Mouse (Mus musculus) heart, postnatal 0 days (tissue): ENCODE data around the gene Rnase11. TPM values are rescaled to one million over a fixed set of nuclear protein-coding genes. Genes with fewer than 3 reads are reported as not detected.

ENCODE experiments used
- ATAC-seq: fragments of 200-750 bp; cut with Nextera tagmentation; 2 replicates; pipeline ENCODE4 v1.8.0; 2017; ENCODE audit warnings: low read depth, moderate number of reproducible peaks, moderate library complexity; ENCODE audit not compliant: insufficient read depth
- DNase-seq: peaks from one replicate; pipeline ENCODE4 v3.0.0-alpha.2; 2016; ENCODE audit warnings: low spot score
- H3K27ac ChIP-seq: fragments of 300-500 bp; sonication (generic); 2 replicates; pipeline ENCODE4 v1.5.1; 2014; ENCODE audit warnings: low read depth, mild to moderate bottlenecking
- H3K27me3 ChIP-seq: fragments of 300-500 bp; sonication (generic); 2 replicates; pipeline ENCODE4 v1.6.1; 2014; ENCODE audit warnings: low read length, mixed read lengths; ENCODE audit not compliant: control insufficient read depth, insufficient read depth
- H3K36me3 ChIP-seq: fragments of 300-500 bp; sonication (generic); replicated peaks from 2 replicates; pipeline ENCODE4 v1.6.1; 2014; ENCODE audit warnings: low read length, mixed read lengths; ENCODE audit not compliant: control insufficient read depth, insufficient read depth
- H3K4me1 ChIP-seq: fragments of 300-500 bp; sonication (generic); 2 replicates; pipeline ENCODE4 v1.6.1; 2014; ENCODE audit warnings: antibody characterized with exemption; ENCODE audit not compliant: control insufficient read depth, insufficient read depth
- H3K4me2 ChIP-seq: fragments of 300-500 bp; sonication (generic); 2 replicates; pipeline ENCODE4 v1.6.1; 2014; ENCODE audit warnings: low read depth, mild to moderate bottlenecking, low read length, moderate library complexity
- H3K4me3 ChIP-seq: fragments of 300-500 bp; sonication (generic); 2 replicates; pipeline ENCODE4 v1.5.1; 2014; ENCODE audit warnings: low read depth, low read length
- H3K9ac ChIP-seq: fragments of 300-500 bp; sonication (generic); replicated peaks from 2 replicates; pipeline ENCODE4 v1.6.1; 2014; ENCODE audit warnings: low read depth, low read length, mixed read lengths
- H3K9me3 ChIP-seq: fragments of 300-500 bp; sonication (generic); replicated peaks from 2 replicates; pipeline ENCODE4 v1.6.1; 2016; ENCODE audit warnings: low read length; ENCODE audit not compliant: control insufficient read depth
- CTCF ChIP-seq: IDR thresholded peaks from 2 replicates; pipeline ENCODE4 v1.5.1; 2016; ENCODE audit warnings: antibody characterized with exemption, control low read depth, low read depth
- EP300 ChIP-seq: IDR thresholded peaks from 2 replicates; pipeline ENCODE4 v1.6.1; 2016; ENCODE audit warnings: antibody characterized with exemption, low read depth
- WGBS: fragments of 180-500 bp; shearing (Covaris S2); extraction: QIAGEN DNeasy Blood & Tissue Kit; methylation state at CpG from one replicate; pipeline ENCODE4 v1.1.7; 2014; 5-methylcytosine and 5-hydroxymethylcytosine counted together
- polyA plus RNA-seq: library from polyadenylated mRNA; unstranded; fragments of >200 nt; fragmentation: Nextera tagmentation; extraction: Ambion mirVana; gene quantifications from 2 replicates; pipeline ENCODE4 v1.2.1, GENCODE M21; 2015
- total RNA-seq: library from RNA; depleted of rRNA; stranded (reverse); fragments of >200 nt; gene quantifications from 2 replicates; pipeline ENCODE4 v1.2.3, GENCODE M21; 2014; ENCODE audit warnings: low replicate concordance

Rnase11 gene
- total and polyA plus RNA-seq, 2 experiments from 2014 or later: not detected

DNA sequence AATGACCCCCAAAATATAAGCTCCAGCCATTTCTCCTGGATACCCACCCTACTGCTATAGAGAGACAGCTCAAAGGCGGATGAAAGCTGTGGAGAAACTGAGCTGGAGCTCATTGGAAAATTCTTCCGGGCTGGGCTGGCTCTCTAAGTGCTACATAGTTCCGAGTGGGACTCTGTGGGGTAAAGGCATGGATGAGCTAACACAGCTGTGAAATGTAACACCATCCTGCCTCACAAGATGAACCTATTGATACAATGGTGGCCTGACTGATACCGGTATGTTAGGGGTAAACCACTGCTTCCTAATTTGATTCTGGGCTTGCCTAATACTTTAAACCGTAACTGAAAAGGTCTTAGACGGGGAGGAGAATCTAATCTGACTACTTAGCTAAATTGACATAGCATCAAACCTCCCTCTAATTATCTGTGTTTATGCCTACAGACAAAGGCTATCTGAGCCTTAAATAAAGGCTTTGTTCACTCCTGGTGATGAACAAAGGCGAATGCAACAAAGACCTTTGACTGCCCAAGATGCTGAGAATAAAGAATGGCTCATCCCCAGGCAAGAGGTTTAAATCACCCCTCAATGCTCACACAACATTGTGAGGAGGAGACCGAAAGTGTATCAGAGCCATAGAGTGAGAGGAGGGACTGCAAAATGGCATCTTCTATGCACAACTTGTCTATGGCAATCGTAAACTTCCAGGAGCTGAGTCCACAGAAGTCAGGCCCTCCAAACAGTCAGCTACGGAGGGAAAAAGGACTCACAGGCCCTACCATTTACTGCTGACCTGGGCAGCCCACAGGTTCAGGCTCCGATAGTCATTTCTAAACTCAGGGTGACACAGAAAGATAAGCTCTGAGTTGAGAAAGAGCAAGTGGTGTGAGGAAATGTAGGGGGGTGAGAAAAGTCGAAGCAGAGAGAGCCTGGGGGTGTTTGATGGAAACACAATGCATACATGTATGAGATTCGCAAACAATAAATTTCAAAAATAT is 4.6 kb upstream of the Rnase11 start:
- no peak for TF ChIP-seq EP300
- no peak for TF ChIP-seq CTCF

DNA sequence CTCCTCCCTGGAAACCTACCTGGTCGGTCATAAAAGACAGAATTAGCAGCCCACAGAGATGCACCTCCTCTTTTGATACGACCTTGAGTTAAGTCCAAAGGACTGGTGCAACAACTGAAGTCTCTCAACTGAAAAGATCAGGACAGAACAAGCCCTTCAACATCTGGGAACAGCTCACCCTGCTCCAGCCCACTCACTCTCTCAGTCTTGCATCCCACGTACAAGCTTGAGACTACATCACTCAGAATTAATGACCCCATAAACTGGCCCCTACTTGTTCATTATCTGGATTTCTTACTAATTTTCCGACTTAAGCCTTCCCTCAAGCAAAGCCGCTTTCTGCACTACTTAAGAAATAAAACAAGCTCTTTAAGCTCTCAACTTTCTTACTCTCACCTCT is 3.2 kb upstream of the Rnase11 start:
- H3K27ac ChIP-seq: no peak overlapping the region
- no peaks in the 10 kb centered on the region for H3K27me3 ChIP-seq
- H3K4me2 ChIP-seq: no peak overlapping the region
- no peak overlapping the region for H3K9ac ChIP-seq
- no peak for ATAC-seq
- no peaks in the 10 kb centered on the region for H3K9me3 ChIP-seq
- H3K4me3 ChIP-seq: no peak overlapping the region
- TF ChIP-seq CTCF (no peak), EP300 (no peak)
- no peak for DNase-seq
- WGBS: 72% methylated on average over 5 of the region's 5 CpGs
- H3K4me1 ChIP-seq: no peaks in the 10 kb centered on the region
- no peaks in the 10 kb centered on the region for H3K36me3 ChIP-seq

More for the DNA sequence above, 4.6 kb upstream of the Rnase11 start:
- 73% methylated on average over 13 of the region's 13 CpGs for WGBS
- H3K27ac ChIP-seq: no peak overlapping the region
- H3K27me3 ChIP-seq: no peaks in the 10 kb centered on the region
- H3K9ac ChIP-seq: no peak overlapping the region
- H3K4me2 ChIP-seq: no peak overlapping the region
- DNase-seq: no peak
- no peaks in the 10 kb centered on the region for H3K9me3 ChIP-seq
- H3K4me3 ChIP-seq: no peak overlapping the region
- no peaks in the 10 kb centered on the region for H3K4me1 ChIP-seq
- H3K36me3 ChIP-seq: no peaks in the 10 kb centered on the region
- ATAC-seq: no peak

DNA sequence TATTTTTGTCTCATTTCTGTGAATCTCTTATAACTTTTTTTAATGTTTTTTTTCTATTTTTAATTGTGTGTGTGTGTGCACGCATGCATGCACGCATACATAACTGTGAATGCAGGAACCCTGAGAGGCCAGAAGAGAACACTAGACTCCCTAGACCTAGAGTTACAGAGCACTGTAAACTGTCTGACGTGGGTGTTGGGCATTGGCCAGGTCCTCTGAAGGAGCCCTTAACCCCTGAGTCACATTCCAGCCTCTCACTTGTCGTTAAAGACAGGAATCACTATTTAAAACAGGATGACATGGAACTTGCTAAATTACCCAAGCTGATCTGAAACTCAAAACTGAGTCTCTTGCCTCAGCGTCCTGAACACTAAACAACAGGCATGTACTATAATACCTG is 2.0 kb upstream of the Rnase11 start:
- no peaks in the 10 kb centered on the region for H3K4me1 ChIP-seq
- H3K4me2 ChIP-seq: no peak overlapping the region
- no peak overlapping the region for H3K27ac ChIP-seq
- no peak for ATAC-seq
- H3K27me3 ChIP-seq: no peaks in the 10 kb centered on the region
- WGBS: 46% methylated on average over 5 of the region's 5 CpGs
- H3K9ac ChIP-seq: no peak overlapping the region
- H3K9me3 ChIP-seq: no peaks in the 10 kb centered on the region
- no peak for TF ChIP-seq EP300
- no peak for TF ChIP-seq CTCF
- DNase-seq: no peak
- H3K36me3 ChIP-seq: no peaks in the 10 kb centered on the region
- no peak overlapping the region for H3K4me3 ChIP-seq

DNA sequence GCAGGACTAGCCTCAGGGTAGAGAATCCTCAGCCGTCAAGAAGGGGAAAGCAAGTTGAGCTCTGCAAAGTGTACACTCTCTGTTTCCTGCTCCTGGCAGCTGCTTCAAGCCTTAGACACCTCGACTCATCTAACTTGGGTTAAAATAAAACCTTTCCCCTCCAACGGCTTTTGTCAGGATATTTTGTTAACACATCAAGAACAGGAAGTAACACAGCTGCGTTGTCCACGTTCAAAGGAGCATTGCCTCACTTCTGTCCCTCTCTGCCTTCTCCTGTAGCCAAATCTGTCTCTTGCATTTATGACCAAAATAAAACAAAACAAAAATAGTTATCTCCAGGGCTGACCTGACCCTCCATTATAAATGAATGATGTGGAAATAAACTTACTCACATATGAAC is 2.1 kb downstream of the Rnase11 start:
- Histone ChIP-seq H3K4me2 (no peak overlapping the region), H3K9ac (no peak overlapping the region), H3K9me3 (no peaks in the 10 kb centered on the region), H3K4me3 (no peak overlapping the region), H3K27ac (no peak overlapping the region), H3K4me1 (no peaks in the 10 kb centered on the region), H3K27me3 (no peaks in the 10 kb centered on the region), H3K36me3 (no peaks in the 10 kb centered on the region)
- 26% methylated on average over 5 of the region's 5 CpGs for WGBS
- DNase-seq (no peak), ATAC-seq (no peak)
- TF ChIP-seq CTCF: no peak
- TF ChIP-seq EP300: no peak

DNA sequence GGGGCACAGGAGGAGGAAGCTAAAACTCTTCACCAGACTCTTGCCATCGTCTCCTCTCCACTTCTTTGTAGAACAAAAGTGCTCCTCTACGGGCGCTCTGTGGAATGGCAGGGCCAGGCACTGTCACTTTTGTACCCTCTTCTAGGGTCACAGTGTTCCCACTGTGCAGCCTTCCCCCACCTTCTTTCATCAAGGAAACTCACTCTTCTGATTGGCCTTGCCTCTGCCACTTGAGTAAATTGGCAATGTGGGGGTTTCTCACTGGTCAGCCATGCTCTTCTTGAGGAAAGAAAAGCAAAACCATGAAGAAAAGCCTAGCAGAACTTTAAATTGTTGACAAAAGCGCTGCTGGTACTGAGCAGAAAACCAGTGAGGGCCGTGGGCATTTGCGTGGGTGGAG is 8.2 kb downstream of the Rnase11 start, which contains the start of gene Rnase9:
Gene Rnase9, minus strand, starts transcription at position 101 of the 400 bp plus-strand sequence.
- H3K9me3 ChIP-seq: no peaks in the 10 kb centered on the region
- peaks cover 11% of the 10 kb centered on the region; the same call in 1 of the 2 replicates for H3K4me1 ChIP-seq
- H3K27ac ChIP-seq: no peak within 1 kb of the TSS
- no peaks in the 10 kb centered on the region for H3K27me3 ChIP-seq
- DNase-seq (no peak), ATAC-seq (no peak)
- H3K9ac ChIP-seq: no peak within 1 kb of the TSS
- no peak within 1 kb of the TSS for H3K4me2 ChIP-seq
- H3K36me3 ChIP-seq: no peaks in the 10 kb centered on the region
- TF ChIP-seq CTCF (no peak), EP300 (no peak)
- 79% methylated on average over 6 of the region's 6 CpGs for WGBS
- H3K4me3 ChIP-seq: no peak within 1 kb of the TSS
